In the genomic region with DNA sequence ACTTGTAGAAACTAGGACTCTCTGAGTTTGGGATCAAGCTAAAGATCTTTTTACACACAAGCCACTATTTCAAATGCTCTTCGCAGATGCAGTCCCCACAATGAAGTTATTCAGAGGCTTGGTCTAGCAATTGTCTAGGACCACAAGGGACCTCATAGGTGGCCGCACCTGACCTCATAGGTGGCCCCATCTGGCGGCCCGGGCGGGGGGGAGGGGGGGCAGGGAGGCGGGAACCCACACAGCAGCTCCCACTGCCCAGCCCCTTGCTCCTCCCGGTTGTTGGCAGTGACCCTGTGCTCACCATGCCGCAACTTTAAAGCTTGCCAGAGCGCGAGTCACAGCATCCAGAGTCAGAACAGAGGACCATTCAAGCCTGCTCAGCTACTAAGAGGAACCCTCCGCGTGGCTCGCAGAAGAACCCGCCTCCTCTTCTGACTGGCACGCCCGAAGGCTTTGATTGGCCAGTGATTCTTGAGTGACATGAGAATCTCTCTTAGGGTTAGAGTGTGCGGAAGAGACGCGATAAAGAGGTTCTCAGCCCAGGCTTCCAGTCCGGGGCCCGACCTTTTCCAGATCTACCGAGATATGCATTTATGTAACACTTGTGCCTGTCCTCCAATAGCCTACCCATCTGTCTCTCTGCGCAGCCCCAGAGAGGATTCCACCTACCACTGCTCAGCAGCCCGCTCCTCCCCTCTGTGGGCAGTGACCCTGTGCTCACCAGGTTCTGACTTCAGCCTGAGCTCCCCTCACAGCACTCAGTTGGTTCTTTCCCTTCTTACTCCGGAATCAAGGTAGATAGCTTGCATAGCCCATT, we compare ENCODE assay signal across 8 mouse cellular contexts. TPM values are rescaled to one million over a fixed set of nuclear protein-coding genes. Genes with fewer than 3 reads are reported as not detected.
DNase-seq lines count a peak whose midpoint lies in the region; ATAC-seq and TF ChIP-seq lines count a peak whose summit lies in the region.

A gene (minus strand): TSS at position 391 of the 817 bp plus-strand sequence.

- in situ Hi-C loops in ES-E14 (cut with MboI; ENCODE audit: low sequenced_read_pairs in 2 of 2, unreplicated experiment in 2 of 2) = no loop called here

- no peaks in the 10 kb centered on the region for H3K27me3 ChIP-seq in forebrain, embryonic 14.5 days (replicated peaks; ENCODE audit: control insufficient read depth, insufficient read depth, low read length)
- no peaks in the 10 kb centered on the region for H3K27me3 ChIP-seq in liver, postnatal 0 days (ENCODE audit: insufficient read depth, low read length)
- no peaks in the 10 kb centered on the region for H3K27me3 ChIP-seq in neural tube, embryonic 13.5 days

- H3K9ac ChIP-seq in ES-E14 (ENCODE audit: insufficient read depth, low read depth, low read length, poor library complexity, severe bottlenecking) = peak within 1 kb of the TSS; percentile 86
- peak within 1 kb of the TSS; percentile 61 for H3K9ac ChIP-seq in forebrain, embryonic 14.5 days (ENCODE audit: low read length)
- H3K9ac ChIP-seq in liver, postnatal 0 days (replicated peaks) = peak within 1 kb of the TSS; percentile 47
- peak within 1 kb of the TSS; percentile 75 for H3K9ac ChIP-seq in neural tube, embryonic 13.5 days

- TF ChIP-seq CTCF in liver, postnatal 0 days (IDR thresholded peaks at IDR 0.05; ENCODE audit: low read depth) = no peak

- under 1% methylated on average over 25 of the region's 25 CpGs for WGBS in forebrain, embryonic 14.5 days
- 1% methylated on average over 25 of the region's 25 CpGs for WGBS in large intestine, adult 2 months
- WGBS in liver, postnatal 0 days (ENCODE audit: insufficient replicate concordance) = 1% methylated on average over 25 of the region's 25 CpGs
- WGBS in neural tube, embryonic 13.5 days = 1% methylated on average over 25 of the region's 25 CpGs

- H3K27ac ChIP-seq in ES-E14 (ENCODE audit: insufficient read depth, low read depth, low read length, poor library complexity, severe bottlenecking) = peak within 1 kb of the TSS; percentile 32; the same call in 1 of the 2 replicates
- H3K27ac ChIP-seq in forebrain, embryonic 14.5 days (ENCODE audit: low read depth, low read length) = no peak within 1 kb of the TSS
- H3K27ac ChIP-seq in liver, postnatal 0 days (ENCODE audit: low read depth) = peak within 1 kb of the TSS; percentile 81
- peak within 1 kb of the TSS; percentile 55 for H3K27ac ChIP-seq in neural tube, embryonic 13.5 days (replicated peaks)

- H3K4me1 ChIP-seq in ES-E14 (ENCODE audit: control insufficient read depth in 2 of 2, insufficient read depth in 2 of 2, low read length in 2 of 2, poor library complexity in 1 of 2) = peaks cover 9 to 15% of the 10 kb centered on the region in 2 experiments
- H3K4me1 ChIP-seq in forebrain, embryonic 14.5 days (ENCODE audit: control insufficient read depth, insufficient read depth, low read length) = 0 out of 2 replicates have a peak, but pooled peaks cover 6% of the 10 kb centered on the region
- H3K4me1 ChIP-seq in liver, postnatal 0 days (ENCODE audit: insufficient read depth) = 0 out of 2 replicates have a peak, but pooled peaks cover 3% of the 10 kb centered on the region
- H3K4me1 ChIP-seq in neural tube, embryonic 13.5 days (replicated peaks) = peaks cover 8% of the 10 kb centered on the region

- H3K36me3 ChIP-seq in ES-E14 (ENCODE audit: control insufficient read depth, insufficient read depth, low read length, poor library complexity, severe bottlenecking) = no peaks in the 10 kb centered on the region
- H3K36me3 ChIP-seq in forebrain, embryonic 14.5 days (ENCODE audit: control insufficient read depth, insufficient read depth, low read length) = no peaks in the 10 kb centered on the region
- no peaks in the 10 kb centered on the region for H3K36me3 ChIP-seq in liver, postnatal 0 days (replicated peaks; ENCODE audit: insufficient read depth, low read length)
- H3K36me3 ChIP-seq in neural tube, embryonic 13.5 days = no peaks in the 10 kb centered on the region

- intact Hi-C loops in heart, postnatal 14 days (cut with DNase I) = loop anchor here (5.0 kb wide), 1 partner anchor 37 kb away; no protein-coding TSS in a partner anchor

- no peak for TF ChIP-seq EP300 in liver, postnatal 0 days (IDR thresholded peaks at IDR 0.05; ENCODE audit: low read depth)

- peak within 1 kb of the TSS; percentile 67 to 88 for H3K4me3 ChIP-seq in ES-E14 (ENCODE audit: insufficient read depth in 1 of 2, low read depth in 1 of 2, low read length in 2 of 2, poor library complexity in 1 of 2, severe bottlenecking in 1 of 2)
- peak within 1 kb of the TSS; percentile 42 for H3K4me3 ChIP-seq in forebrain, embryonic 14.5 days (ENCODE audit: low read depth, low read length)
- peak within 1 kb of the TSS; percentile 44 for H3K4me3 ChIP-seq in liver, postnatal 0 days (ENCODE audit: low read depth, low read length)
- H3K4me3 ChIP-seq in neural tube, embryonic 13.5 days = peak within 1 kb of the TSS; percentile 41

- ATAC-seq in cerebellum, adult (ENCODE audit: insufficient number of reproducible peaks, low FRiP score, low TSS enrichment) = peak; percentile 99
- ATAC-seq in forebrain, embryonic 14.5 days = peak; percentile 98
- peak; percentile 97 for ATAC-seq in liver, postnatal 0 days
- ATAC-seq in neural tube, embryonic 13.5 days (ENCODE audit: low read depth) = peak; percentile 95

- H3K9me3 ChIP-seq in ES-E14 (ENCODE audit: control insufficient read depth, insufficient read depth, low read depth, low read length) = no peaks in the 10 kb centered on the region
- H3K9me3 ChIP-seq in forebrain, embryonic 14.5 days (replicated peaks; ENCODE audit: control insufficient read depth, low read length) = no peaks in the 10 kb centered on the region
- no peaks in the 10 kb centered on the region for H3K9me3 ChIP-seq in liver, postnatal 0 days (ENCODE audit: low read length)
- no peaks in the 10 kb centered on the region for H3K9me3 ChIP-seq in neural tube, embryonic 13.5 days

- peak within 1 kb of the TSS; percentile 65 for H3K4me2 ChIP-seq in forebrain, embryonic 14.5 days (ENCODE audit: low read length)
- H3K4me2 ChIP-seq in liver, postnatal 0 days (ENCODE audit: low read depth, low read length) = peak within 1 kb of the TSS; percentile 66
- H3K4me2 ChIP-seq in neural tube, embryonic 13.5 days = peak within 1 kb of the TSS; percentile 61

- DNase-seq in ES-E14 (ENCODE audit: low read depth, low spot score) = peak; percentile 86
- peak; percentile 95 for DNase-seq in forebrain, embryonic 14.5 days (ENCODE audit: low spot score)
- peak; percentile 75 to 82 for DNase-seq in heart, postnatal 14 days
- DNase-seq in large intestine, adult 2 months (ENCODE audit: low read depth, low spot score) = peak; percentile 86
- DNase-seq in liver, postnatal 0 days = peak; percentile 85
- peak; percentile 79 for DNase-seq in testis, postnatal 10 days (ENCODE audit: low spot score)

TF ChIP-seq in ES-E14, 5 proteins besides CTCF, POLR2A, EP300 and RAD21:
- TF ChIP-seq HCFC1 (IDR thresholded peaks at IDR 0.05; ENCODE audit: borderline replicate concordance, insufficient read depth, low read length) = 0 out of 2 replicates have a peak, but pooled peaks have one; percentile 45
- no peak for TF ChIP-seq MAFK (IDR thresholded peaks at IDR 0.05; ENCODE audit: insufficient read depth, low read depth, low read length)
- no peak for TF ChIP-seq ZNF384 (IDR thresholded peaks at IDR 0.05; ENCODE audit: low read depth, low read length)
- TF ChIP-seq ZC3H11A (IDR thresholded peaks at IDR 0.05; ENCODE audit: borderline replicate concordance, low read depth, low read length) = no peak
- peak; percentile 75 for TF ChIP-seq CHD2 (IDR thresholded peaks at IDR 0.05; ENCODE audit: low read depth, low read length)

RNA-seq across cellular contexts. Expression of the gene that starts here (rescaled TPM):
- 11.4 and 13.7 TPM in 2 replicates for total RNA-seq in ES-E14 (2012; rRNA removed)
- 0.51 and 0.57 TPM in 2 replicates for polyA plus RNA-seq in forebrain, embryonic 14.5 days (2014; fragmentation: Nextera tagmentation; extraction: Ambion mirVana)
- under 1 TPM in 1 of 2 experiments, not detected in 1; 0.07 TPM for total RNA-seq in heart, postnatal 14 days (2021)
- 0.20 and 0.41 TPM in 2 replicates for polyA plus RNA-seq in large intestine, adult 2 months (2012; rRNA removed)
- 0.47 and 0.51 TPM in 2 replicates for polyA plus RNA-seq in liver, postnatal 0 days (2015; fragmentation: Nextera tagmentation; extraction: Ambion mirVana)
- polyA plus RNA-seq in neural tube, embryonic 13.5 days (2015; fragmentation: Nextera tagmentation; extraction: Ambion mirVana) = 0.32 and 0.73 TPM in 2 replicates

Comparison
In these comparisons a context has a peak if more than half of its experiments do, and no peak if none do; other contexts are left out.
1. RNA of the gene that starts here (total RNA-seq): 11.4 to 13.7 TPM in ES-E14; 0.07 TPM in heart, postnatal 14 days; every median in the first group is over 10 times any median in the second.
2. Peak in DNase-seq, ATAC-seq, H3K4me3 ChIP-seq, H3K9ac ChIP-seq and H3K4me2 ChIP-seq in forebrain, embryonic 14.5 days; RNA of the gene not detected or under 1 TPM.
3. Peak in DNase-seq in heart, postnatal 14 days; RNA of the gene not detected or under 1 TPM.
4. Peak in DNase-seq in large intestine, adult 2 months; RNA of the gene not detected or under 1 TPM.
5. Peak in DNase-seq, ATAC-seq, H3K4me3 ChIP-seq, H3K27ac ChIP-seq, H3K9ac ChIP-seq and H3K4me2 ChIP-seq in liver, postnatal 0 days; RNA of the gene not detected or under 1 TPM.
6. Peak in ATAC-seq, H3K4me3 ChIP-seq, H3K27ac ChIP-seq, H3K9ac ChIP-seq and H3K4me2 ChIP-seq in neural tube, embryonic 13.5 days; RNA of the gene not detected or under 1 TPM.
7. Peak in every context shown above with its lines, with median percentiles within 50 percentile points of each other: DNase-seq, H3K4me3 ChIP-seq, H3K9ac ChIP-seq, ATAC-seq and H3K4me2 ChIP-seq.